Mouse (Mus musculus) C2C12 (cell line): ENCODE data around the gene Wdr81.

ENCODE experiments used
- CEBPB ChIP-seq: IDR thresholded peaks from one replicate; pipeline ENCODE4 v1.6.1; 2011; ENCODE audit warnings: low read depth, mild to moderate bottlenecking, control low read depth, moderate library complexity
- CTCF ChIP-seq: IDR thresholded peaks from one replicate; pipeline ENCODE4 v1.5.1; 2011; ENCODE audit not compliant: control insufficient read depth, insufficient read depth, insufficient read length
- FOSL1 ChIP-seq: IDR thresholded peaks from one replicate; pipeline ENCODE4 v1.8.0; 2011; ENCODE audit warnings: mild to moderate bottlenecking, low read length; ENCODE audit not compliant: poor library complexity, insufficient read depth, severe bottlenecking
- MAX ChIP-seq: IDR thresholded peaks from one replicate; pipeline ENCODE4 v1.6.1; 2011; ENCODE audit warnings: mild to moderate bottlenecking, control low read depth
- MYOD1 ChIP-seq: IDR thresholded peaks from one replicate; pipeline ENCODE4 v1.6.1; 2011; ENCODE audit warnings: low read depth; ENCODE audit not compliant: control insufficient read depth, insufficient read length
- MYOG ChIP-seq: IDR thresholded peaks from one replicate; pipeline ENCODE4 v1.6.1; 2011; ENCODE audit not compliant: control insufficient read depth, insufficient read length; ENCODE audit errors: extremely low read depth

DNA sequence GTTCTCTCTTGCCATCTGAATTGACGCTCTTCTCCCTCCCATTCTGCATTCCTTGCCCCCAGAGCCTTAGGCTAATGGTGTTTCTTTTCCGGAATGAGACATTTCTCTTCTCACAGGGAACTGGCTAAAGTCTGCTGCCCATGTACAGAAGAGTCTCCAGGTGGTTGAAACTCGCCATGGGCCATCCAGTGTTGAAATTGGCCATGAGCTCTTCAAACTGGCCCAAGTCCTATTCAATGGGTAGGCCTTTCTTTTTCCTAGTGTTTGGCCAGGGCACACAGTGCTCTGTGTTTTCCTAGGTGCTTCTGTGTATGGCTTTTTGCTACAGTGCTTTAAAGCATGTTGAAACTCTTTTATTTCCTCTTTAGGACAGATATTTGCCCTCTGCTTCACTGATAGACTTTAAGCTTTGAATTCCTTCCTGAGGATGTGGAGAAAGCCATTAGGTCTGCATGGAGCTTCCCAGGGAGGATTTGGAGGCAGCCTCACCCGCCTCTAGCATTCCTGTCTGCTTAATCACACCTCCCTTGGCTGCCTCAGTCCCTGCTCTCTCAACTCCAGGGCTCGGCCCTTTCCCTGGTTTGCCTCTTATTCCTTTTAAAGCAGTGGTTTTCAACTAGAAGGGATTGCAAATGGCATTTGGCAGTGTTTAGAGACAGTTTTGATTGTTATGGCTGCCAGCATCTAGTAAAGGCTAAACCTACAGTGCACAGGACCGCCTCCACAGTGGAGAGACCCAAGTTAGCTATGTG, 51.0 kb downstream of the Wdr81 start:
- TF ChIP-seq CTCF (no peak), MYOD1 (no peak), MYOG (no peak), MAX (peak; percentile 25), CEBPB (no peak), FOSL1 (peak; percentile 33)
